Mouse (Mus musculus): ENCODE results near the gene Herc1. TPM values are rescaled to one million over a fixed set of nuclear protein-coding genes. Genes with fewer than 3 reads are reported as not detected.

Gene Herc1
- polyA plus RNA-seq, 1 experiment, result 18.9 TPM

DNA sequence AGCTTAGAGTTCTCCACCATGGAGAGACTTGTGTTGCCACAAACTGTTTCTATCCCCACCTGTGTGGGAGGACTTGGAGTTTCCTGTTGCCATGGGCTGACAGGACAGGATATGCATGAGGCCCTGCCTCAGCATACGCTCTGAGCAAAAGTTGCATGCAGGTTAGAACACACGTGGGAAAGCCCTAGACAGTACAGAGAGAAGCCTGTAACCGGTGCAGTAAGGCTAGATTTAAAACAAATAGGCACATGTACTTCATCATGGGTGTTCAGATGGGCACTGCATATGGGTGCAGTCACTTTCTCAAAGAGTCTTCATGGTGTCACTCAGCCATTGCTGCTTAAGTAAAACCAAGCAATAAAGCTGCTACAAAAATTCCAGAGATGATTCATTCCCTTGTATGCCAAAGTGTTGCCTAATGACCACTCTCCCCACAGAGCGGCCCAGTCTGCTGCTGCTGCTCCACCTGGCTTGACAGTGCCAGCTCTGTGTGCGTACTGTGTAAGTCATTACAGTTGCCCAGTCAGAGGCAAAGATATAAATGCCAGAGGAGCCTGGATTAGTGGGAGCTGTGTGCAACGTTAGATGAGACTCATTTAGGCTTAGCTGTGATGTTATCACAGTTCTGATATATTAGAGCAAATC, 166.2 kb downstream of the Herc1 start:
- H3K36me3 ChIP-seq (ENCODE audit: control insufficient read depth, insufficient read depth, low read length), result peaks cover 25% of the 10 kb centered on the region
- 75% methylated on average over 6 of the region's 6 CpGs for whole genome bisulfite sequencing

DNA sequence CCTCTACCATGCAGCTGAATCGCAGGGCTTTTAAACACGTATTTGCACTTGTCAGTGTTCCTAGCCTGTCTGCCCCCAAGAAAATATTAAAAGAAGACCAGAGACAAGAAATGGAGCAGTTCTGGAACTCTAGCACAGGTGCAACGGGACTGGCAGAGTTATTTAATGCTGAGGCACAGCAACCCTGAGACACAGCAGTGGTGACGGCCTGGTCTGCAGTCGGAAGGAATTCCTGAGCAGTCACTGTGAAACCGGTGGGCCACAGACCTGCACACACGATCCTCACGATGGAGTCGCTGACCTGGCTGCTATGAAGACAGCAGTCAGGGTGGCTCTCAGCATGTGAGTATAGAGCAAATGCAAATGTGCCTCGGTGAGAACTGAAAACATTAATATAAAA, 167.5 kb downstream of the Herc1 start:
- Histone ChIP-seq H3K36me3 (ENCODE audit: control insufficient read depth, insufficient read depth, low read length) (peaks cover 27% of the 10 kb centered on the region), H3K4me1 (ENCODE audit: control insufficient read depth, insufficient read depth, insufficient read length) (peaks cover 2% of the 10 kb centered on the region; the same call in 1 of the 2 replicates), H3K27ac (ENCODE audit: insufficient read depth, low read length) (no peak overlapping the region), H3K4me3 (ENCODE audit: extremely low read depth, insufficient read depth, insufficient read length) (no peak overlapping the region), H3K27me3 (ENCODE audit: control insufficient read depth, insufficient read depth, low read length) (no peaks in the 10 kb centered on the region)
- no peak for DNase-seq (ENCODE audit: low read depth in 1 of 2, low spot score in 2 of 2)
- 95% methylated on average over 10 of the region's 10 CpGs for WGBS
- no peak for TF ChIP-seq CTCF (IDR thresholded peaks at IDR 0.05; ENCODE audit: extremely low read depth, insufficient read depth, insufficient read length, insufficient replicate concordance)
- TF ChIP-seq POLR2A (IDR thresholded peaks at IDR 0.05; ENCODE audit: low read depth, low read length), result no peak

More for the DNA sequence above, 166.2 kb downstream of the Herc1 start:
- Histone ChIP-seq H3K27ac (ENCODE audit: insufficient read depth, low read length) (no peak overlapping the region), H3K4me1 (ENCODE audit: control insufficient read depth, insufficient read depth, insufficient read length) (peaks cover 2% of the 10 kb centered on the region; the same call in 1 of the 2 replicates), H3K27me3 (ENCODE audit: control insufficient read depth, insufficient read depth, low read length) (no peaks in the 10 kb centered on the region), H3K4me3 (ENCODE audit: extremely low read depth, insufficient read depth, insufficient read length) (no peak overlapping the region)
- DNase-seq (ENCODE audit: low read depth in 1 of 2, low spot score in 2 of 2), result no peak
- TF ChIP-seq POLR2A (IDR thresholded peaks at IDR 0.05; ENCODE audit: low read depth, low read length) (no peak), CTCF (IDR thresholded peaks at IDR 0.05; ENCODE audit: extremely low read depth, insufficient read depth, insufficient read length, insufficient replicate concordance) (no peak)

DNA sequence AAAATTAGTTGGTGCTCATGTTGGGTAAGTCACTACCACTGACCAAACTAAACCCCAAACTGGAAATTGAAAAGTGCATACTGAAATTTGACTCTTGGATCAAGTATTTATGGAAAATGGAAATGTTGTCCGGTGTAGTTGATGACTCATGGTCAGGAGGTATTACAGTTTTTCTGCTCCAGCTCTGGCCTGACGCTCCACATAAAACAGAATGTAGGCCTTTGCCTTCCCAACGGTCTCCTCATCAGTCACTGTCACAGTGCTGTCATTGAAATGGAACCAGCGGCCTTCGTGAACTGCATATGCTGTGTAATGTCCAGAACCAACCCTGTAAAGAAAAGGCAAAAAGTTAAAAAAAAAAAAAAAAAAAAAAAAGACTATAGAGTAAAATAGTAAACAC, 168.0 kb downstream of the Herc1 start:
- no peak for DNase-seq (ENCODE audit: low read depth in 1 of 2, low spot score in 2 of 2)
- peaks cover 2% of the 10 kb centered on the region; the same call in 1 of the 2 replicates for H3K4me1 ChIP-seq (ENCODE audit: control insufficient read depth, insufficient read depth, insufficient read length)
- H3K36me3 ChIP-seq (ENCODE audit: control insufficient read depth, insufficient read depth, low read length), result peaks cover 27% of the 10 kb centered on the region
- H3K27ac ChIP-seq (ENCODE audit: insufficient read depth, low read length), result no peak overlapping the region
- 89% methylated on average over 5 of the region's 5 CpGs for WGBS
- no peak overlapping the region for H3K4me3 ChIP-seq (ENCODE audit: extremely low read depth, insufficient read depth, insufficient read length)
- TF ChIP-seq CTCF (IDR thresholded peaks at IDR 0.05; ENCODE audit: extremely low read depth, insufficient read depth, insufficient read length, insufficient replicate concordance) (no peak), POLR2A (IDR thresholded peaks at IDR 0.05; ENCODE audit: low read depth, low read length) (no peak)
- no peaks in the 10 kb centered on the region for H3K27me3 ChIP-seq (ENCODE audit: control insufficient read depth, insufficient read depth, low read length)

DNA sequence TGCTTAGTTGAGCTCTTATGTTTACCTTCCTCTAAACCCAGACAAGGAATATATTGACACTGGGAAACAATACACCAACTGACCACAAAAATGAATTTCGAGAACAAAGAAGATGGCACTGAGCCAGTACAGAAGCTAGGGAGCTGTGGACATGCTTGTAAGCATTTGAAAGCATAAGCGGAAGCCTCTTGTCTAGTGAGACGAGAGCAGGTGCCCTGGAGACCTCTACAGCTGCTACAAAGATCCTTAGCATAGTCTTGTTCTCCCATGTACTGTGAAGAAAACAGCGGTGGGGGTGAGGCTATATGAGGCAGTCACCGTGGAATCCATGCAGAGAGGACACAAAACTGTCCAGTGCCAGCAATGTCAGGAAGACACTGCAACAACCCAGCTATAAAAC, 168.7 kb downstream of the Herc1 start:
- WGBS, result 83% methylated on average over 5 of the region's 5 CpGs
- Histone ChIP-seq H3K27ac (ENCODE audit: insufficient read depth, low read length) (no peak overlapping the region), H3K4me1 (ENCODE audit: control insufficient read depth, insufficient read depth, insufficient read length) (peaks cover 2% of the 10 kb centered on the region; the same call in 1 of the 2 replicates), H3K27me3 (ENCODE audit: control insufficient read depth, insufficient read depth, low read length) (no peaks in the 10 kb centered on the region), H3K36me3 (ENCODE audit: control insufficient read depth, insufficient read depth, low read length) (peaks cover 30% of the 10 kb centered on the region), H3K4me3 (ENCODE audit: extremely low read depth, insufficient read depth, insufficient read length) (no peak overlapping the region)
- TF ChIP-seq CTCF (IDR thresholded peaks at IDR 0.05; ENCODE audit: extremely low read depth, insufficient read depth, insufficient read length, insufficient replicate concordance) (no peak), POLR2A (IDR thresholded peaks at IDR 0.05; ENCODE audit: low read depth, low read length) (no peak)
- DNase-seq (ENCODE audit: low read depth in 1 of 2, low spot score in 2 of 2), result no peak

DNA sequence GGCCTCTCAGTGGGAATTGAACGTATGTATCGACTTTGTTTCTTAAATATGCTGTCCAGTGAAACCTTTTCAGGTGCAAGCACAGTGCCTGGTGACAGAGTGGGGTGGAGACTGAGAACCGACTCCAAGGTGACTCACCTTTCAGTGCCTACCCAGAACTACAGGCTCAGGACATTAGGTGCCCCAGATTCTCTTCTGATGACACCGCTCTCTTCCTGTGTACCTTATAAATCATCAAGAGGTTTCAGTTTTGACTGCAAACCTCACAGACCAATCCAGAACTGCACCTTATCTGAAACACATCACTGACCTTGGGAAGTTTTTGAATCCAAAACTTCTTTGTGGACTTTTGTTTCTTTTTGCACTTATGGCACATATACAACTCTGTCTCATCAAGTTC, 170.0 kb downstream of the Herc1 start:
- WGBS, result 95% methylated on average over 4 of the region's 4 CpGs
- Histone ChIP-seq H3K36me3 (ENCODE audit: control insufficient read depth, insufficient read depth, low read length) (peaks cover 34% of the 10 kb centered on the region), H3K27me3 (ENCODE audit: control insufficient read depth, insufficient read depth, low read length) (no peaks in the 10 kb centered on the region), H3K27ac (ENCODE audit: insufficient read depth, low read length) (no peak overlapping the region), H3K4me3 (ENCODE audit: extremely low read depth, insufficient read depth, insufficient read length) (no peak overlapping the region), H3K4me1 (ENCODE audit: control insufficient read depth, insufficient read depth, insufficient read length) (no peaks in the 10 kb centered on the region)
- DNase-seq (ENCODE audit: low read depth in 1 of 2, low spot score in 2 of 2), result no peak
- TF ChIP-seq POLR2A (IDR thresholded peaks at IDR 0.05; ENCODE audit: low read depth, low read length), result no peak
- no peak for TF ChIP-seq CTCF (IDR thresholded peaks at IDR 0.05; ENCODE audit: extremely low read depth, insufficient read depth, insufficient read length, insufficient replicate concordance)

- DNase-seq (ENCODE audit: low read depth in 1 of 2, low spot score in 2 of 2), result no peak
- Histone ChIP-seq H3K27ac (ENCODE audit: insufficient read depth, low read length) (no peak overlapping the region), H3K36me3 (ENCODE audit: control insufficient read depth, insufficient read depth, low read length) (peaks cover 38% of the 10 kb centered on the region), H3K27me3 (ENCODE audit: control insufficient read depth, insufficient read depth, low read length) (no peaks in the 10 kb centered on the region), H3K4me1 (ENCODE audit: control insufficient read depth, insufficient read depth, insufficient read length) (no peaks in the 10 kb centered on the region), H3K4me3 (ENCODE audit: extremely low read depth, insufficient read depth, insufficient read length) (no peak overlapping the region)
- 90% methylated on average over 3 of the region's 3 CpGs for WGBS
- TF ChIP-seq CTCF (IDR thresholded peaks at IDR 0.05; ENCODE audit: extremely low read depth, insufficient read depth, insufficient read length, insufficient replicate concordance), result no peak
- TF ChIP-seq POLR2A (IDR thresholded peaks at IDR 0.05; ENCODE audit: low read depth, low read length), result no peak
These were observed 171.3 kb downstream of the Herc1 start for GRCm38 (mm10) chr9:66521595-66521994.

- 61% methylated on average over 4 of the region's 4 CpGs for WGBS
- Histone ChIP-seq H3K27me3 (ENCODE audit: control insufficient read depth, insufficient read depth, low read length) (no peaks in the 10 kb centered on the region), H3K4me1 (ENCODE audit: control insufficient read depth, insufficient read depth, insufficient read length) (no peaks in the 10 kb centered on the region; the same call in 1 of the 2 replicates), H3K4me3 (ENCODE audit: extremely low read depth, insufficient read depth, insufficient read length) (no peak overlapping the region), H3K36me3 (ENCODE audit: control insufficient read depth, insufficient read depth, low read length) (peaks cover 42% of the 10 kb centered on the region), H3K27ac (ENCODE audit: insufficient read depth, low read length) (no peak overlapping the region)
- no peak for DNase-seq (ENCODE audit: low read depth in 1 of 2, low spot score in 2 of 2)
- TF ChIP-seq CTCF (IDR thresholded peaks at IDR 0.05; ENCODE audit: extremely low read depth, insufficient read depth, insufficient read length, insufficient replicate concordance), result no peak
- TF ChIP-seq POLR2A (IDR thresholded peaks at IDR 0.05; ENCODE audit: low read depth, low read length), result no peak
These were observed 192.5 kb downstream of the Herc1 start for GRCm38 (mm10) chr9:66542785-66543184.

Other genes with a start within 250 kb of the Herc1 start
- 33.2 and 33.6 TPM in 2 replicates for gene Snx1, start 223.9 kb upstream of the Herc1 start, polyA plus RNA-seq (2012; rRNA removed)
- gene Ciao2a, start 223.8 kb upstream of the Herc1 start, polyA plus RNA-seq (2012; rRNA removed), result 6.9 and 7.4 TPM in 2 replicates
- 7.3 and 11.9 TPM in 2 replicates for gene Dapk2, start 192.2 kb upstream of the Herc1 start, polyA plus RNA-seq (2012; rRNA removed)
- gene Fbxl22, start 164.1 kb downstream of the Herc1 start, polyA plus RNA-seq (2012; rRNA removed), result 1.5 and 3.2 TPM in 2 replicates
- 15.2 and 15.9 TPM in 2 replicates for gene Usp3, start 242.7 kb downstream of the Herc1 start, polyA plus RNA-seq (2012; rRNA removed)